Mouse (Mus musculus) retina, postnatal 1 day (tissue): ENCODE data around the gene Ppcdc.
A peak's percentile ranks its signal among the peaks of the same experiment; 100 is the strongest.

Experiments
- DNase-seq: peaks from one replicate; pipeline ENCODE4 v3.0.0-alpha.2; 2012

Ppcdc gene

DNA sequence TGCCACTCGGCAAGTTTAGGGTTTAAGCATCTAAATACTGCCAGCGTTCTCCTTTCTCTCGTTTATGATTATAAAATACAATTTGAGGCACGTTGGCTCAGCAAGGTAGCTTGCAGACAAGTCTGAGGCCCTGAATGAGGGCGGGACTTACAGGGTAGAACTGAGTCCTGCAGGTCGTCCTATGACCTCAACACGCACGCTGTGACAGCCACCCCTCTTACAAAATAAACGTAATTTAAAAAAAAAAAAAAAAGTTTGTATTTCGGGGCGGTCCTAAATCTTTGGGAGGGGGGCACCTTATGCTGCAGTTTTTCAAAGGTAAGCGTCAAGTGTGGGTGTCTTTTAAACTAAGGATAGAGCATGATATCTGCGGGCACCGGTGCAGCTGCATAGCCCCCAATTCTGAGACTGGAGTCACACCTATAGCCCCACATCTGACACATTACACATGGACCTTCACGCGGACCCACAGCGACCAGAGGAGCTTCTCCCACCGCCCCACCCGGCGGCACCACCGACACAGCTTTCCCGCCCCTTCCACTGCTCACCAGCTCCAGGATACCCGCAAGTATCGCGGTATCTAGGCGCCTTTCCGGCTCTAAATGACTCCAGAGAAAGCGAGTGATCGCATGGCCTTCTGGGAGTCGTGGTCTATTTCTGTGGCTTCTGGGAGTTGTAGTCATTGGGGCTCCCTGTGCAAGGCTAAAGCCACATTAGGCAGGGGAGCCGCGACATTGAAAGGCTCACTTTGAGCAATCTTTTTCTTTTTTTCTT is at the start of gene Ppcdc:
TSS of gene Ppcdc (minus strand) at position 603 of the 774 bp plus-strand sequence.
- peak; percentile 98 for DNase-seq

DNA sequence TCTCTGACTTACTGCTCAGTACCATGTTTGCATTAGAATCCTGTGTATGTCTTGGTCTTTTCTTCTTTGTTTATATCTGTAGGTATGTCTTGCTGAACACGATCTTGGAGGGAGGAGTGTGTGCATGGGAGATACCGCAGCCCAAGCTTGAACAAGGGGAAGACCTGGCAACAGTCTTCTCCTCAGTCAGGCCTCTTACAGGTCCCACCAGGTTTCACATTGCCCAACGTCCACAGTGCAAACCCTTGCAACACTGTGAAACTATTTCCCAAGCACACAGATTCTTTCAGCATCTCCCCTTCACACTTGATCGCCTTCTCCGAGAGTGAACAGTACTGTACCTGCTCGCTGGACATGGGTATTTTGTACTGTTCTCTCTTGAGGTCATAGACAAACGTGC is 47.9 kb upstream of the Ppcdc start:
- no peak for DNase-seq

DNA sequence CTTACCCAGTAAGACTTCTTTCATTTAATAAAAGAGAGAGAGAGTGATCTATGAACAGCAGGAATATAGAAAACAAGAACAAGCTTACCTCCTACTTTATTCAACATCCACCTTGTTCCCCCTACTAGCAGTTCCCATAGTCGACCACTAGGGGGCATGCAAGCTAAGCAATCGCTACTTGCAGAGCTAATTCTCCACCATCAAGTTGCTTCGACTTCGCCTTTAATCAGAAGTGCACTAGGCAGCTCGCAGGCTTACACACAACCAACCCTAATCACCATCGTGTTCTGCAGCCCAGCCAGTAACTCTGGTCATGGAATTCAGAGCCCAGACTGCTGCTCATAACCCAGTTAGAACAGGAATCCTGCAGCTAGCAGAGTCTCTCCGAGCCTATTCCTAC is 45.9 kb upstream of the Ppcdc start:
- DNase-seq, result peak; percentile 89

DNA sequence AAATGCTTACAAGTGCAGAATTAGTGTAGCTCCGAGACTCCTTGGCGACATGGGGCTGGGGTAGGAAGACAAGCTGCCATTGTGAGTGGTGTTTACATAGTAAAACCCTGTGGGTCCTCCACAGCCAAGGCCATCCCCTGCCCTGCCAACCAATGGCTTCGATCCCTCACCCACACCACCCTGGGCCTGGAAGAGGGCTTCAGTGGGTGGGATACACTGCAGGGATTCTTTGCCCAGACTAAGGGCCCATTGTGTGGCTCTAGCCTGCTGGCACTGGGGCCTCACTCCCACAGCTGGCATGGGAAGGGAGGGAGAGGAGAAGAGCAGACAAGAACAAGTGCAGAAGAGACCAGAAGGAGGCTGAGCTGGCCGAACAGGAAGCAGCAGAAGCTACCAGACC is 29.0 kb upstream of the Ppcdc start:
- DNase-seq, result peak; percentile 43

DNA sequence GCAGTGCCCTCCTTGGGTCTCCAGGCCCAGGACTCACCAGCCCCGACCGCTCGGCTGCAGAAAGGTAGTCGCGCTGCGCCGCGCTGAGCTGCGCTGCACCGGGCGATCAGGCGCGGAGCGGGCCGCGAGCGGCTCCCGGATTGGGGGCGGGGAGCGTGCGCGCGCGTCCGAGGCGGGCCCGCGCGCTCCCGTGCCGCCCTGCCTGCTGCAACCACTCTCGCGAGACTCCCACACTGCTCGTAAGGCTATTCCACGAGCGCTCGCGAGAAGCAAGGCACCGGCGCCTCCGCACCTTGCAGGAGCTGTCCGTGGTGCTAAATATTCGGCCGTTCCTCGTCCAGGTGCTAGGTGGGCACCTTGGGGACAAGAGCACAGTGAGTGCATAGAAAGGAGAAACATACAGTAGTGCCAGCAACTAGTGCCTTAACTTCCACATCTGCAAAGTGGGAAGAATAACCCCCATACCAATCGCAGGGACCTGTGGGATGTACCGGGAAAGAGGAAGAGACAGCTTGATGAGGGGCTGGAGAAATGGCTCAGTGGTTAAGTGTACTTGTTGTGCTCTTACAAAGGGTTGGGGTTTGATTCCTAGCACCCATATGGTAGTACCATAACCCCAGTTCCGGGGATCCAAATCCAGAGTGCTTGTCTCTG is 28.1 kb upstream of the Ppcdc start, which contains the start of gene Scamp5:
TSS of gene Scamp5 (minus strand) at position 165 of the 654 bp plus-strand sequence.
- DNase-seq, result peak; percentile 96

DNA sequence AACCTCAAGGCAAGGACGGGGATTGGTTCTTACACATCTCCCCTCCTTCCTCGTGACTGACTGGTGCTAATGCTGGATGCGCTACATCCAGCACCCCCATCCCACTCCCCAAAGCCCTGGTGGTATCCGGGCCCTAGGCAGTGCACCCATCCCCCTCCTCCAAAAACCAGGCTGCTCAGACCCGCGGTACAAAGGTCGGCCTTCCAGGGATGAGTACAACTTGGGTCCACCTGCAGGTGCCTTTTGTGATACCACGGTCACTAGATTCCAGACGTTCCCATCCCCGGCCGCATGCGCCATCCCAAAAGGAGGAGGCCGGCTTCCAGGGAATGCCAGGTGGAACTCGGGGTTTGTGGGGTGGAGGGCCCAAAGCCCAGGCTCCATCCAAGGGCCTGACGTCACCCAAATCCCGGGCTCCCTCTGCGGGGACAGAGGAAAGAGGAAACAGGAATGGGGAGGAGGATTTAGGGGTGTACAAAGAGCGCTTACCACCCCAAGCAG is 27.4 kb upstream of the Ppcdc start:
- peak; percentile 62 for DNase-seq

DNA sequence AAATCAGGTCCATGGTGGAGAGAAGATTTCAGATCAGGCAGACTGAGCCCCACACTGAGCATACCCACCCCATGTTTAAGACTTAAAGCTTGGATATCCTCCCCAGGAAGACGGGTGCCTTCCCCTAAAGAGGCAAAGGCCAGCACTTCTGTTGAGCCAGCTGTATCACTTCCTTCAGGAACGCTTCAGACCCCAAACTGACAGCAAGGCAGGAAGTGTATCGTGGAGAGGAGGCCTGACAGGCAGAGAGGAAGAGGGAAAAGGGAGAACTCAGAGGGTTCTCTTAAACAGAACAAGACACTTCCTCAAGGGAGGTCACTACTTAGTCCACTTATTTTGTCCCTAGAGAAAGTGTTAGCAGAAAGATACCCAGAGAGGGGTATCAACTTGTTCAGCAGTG is 26.2 kb upstream of the Ppcdc start:
- no peak for DNase-seq

DNA sequence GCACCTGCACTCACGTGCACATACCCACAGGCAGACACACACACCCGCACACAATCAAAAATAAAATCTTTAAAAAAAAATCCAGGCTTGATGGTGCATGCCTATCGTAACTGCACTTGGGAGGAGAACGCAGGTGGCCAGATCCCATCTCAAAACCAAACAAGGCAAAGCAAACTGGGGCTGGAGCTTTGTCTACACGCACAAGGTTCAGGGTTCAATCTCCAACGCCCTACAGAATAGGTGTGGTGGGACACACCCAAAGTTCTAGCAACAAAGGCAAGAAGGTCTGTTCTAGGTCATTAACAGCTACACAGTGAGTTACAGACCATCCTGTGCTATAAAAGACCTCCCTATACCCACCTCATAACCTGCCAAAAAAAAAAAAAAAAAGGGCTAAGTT is 22.9 kb upstream of the Ppcdc start:
- no peak for DNase-seq

DNA sequence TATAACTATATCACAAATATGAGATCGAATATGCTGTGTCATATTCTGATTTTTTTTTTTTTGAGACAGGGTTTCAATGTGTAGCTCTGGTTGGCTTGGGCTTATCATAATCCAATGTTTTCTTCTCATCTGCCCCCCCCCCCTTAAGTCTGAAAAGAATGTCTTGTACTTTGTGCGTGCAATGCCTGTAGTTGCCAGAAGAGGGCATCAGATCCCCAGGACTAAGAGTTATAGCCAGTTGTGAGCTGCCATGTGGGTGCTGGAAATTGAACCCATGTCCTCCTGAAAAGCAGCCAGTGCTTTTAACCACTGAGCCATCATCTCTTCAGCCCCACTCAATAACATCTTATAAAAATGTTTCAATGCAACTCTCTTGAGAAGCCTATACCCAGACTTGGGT is 19.8 kb upstream of the Ppcdc start:
- DNase-seq, result peak; percentile 30

DNA sequence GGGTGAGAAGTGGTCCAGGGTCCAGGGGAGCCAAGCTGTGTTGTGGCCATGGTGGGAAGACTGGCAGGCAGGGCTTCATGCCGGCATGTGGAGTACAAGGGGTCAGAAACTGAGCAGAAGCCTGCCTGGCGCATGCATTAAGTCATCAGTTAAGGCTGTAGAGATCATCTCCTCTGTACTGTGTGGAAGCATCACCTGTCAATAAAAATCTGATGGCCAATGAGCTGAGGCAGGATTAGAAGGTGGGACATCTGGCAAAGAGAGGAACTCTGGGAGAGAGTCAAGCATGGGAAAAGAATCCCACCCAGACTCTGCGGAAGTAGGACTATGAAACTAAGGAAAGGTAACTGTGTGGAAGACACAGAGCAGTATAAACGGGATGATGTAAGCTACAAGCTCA is 13.6 kb upstream of the Ppcdc start:
- no peak for DNase-seq

DNA sequence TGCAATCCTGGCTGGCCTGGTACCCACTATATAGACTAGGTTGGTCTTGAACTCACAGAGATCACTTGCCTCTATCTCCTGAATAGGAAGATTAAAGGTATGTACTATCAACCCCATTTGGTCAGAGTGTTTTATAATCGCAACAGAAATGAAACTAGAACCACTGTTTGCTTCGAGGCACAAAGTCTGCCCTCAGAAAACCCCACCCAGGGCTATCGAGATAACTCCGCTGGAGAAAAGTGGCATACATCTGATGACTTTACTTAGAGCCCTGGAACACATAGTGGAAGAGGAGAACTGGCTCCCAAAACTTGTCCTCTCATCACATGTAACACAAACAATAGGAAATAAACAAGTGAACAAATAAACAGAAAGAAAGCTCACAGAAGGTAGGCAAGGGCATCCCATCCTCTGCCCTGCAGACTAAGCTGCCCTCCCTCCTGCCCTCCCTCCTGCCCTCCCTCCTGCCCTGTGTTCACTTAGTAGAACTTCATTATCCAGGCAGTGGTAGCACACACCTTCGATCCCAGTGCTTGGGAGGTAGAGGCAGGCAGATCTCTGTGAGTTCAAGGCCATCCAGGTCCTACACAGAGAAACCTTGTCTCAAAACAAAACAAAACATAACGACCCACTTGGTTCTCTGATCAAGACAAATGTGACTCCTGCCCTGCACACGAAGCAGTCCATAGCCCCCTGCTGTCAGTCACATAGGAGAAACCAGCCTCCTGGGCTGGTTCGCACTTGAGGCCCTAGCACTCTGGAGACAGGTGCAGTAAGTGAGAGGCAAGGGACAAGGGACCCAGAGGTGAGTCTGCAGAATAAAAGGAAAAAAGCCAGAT is 12.9 kb upstream of the Ppcdc start:
- DNase-seq, result no peak

DNA sequence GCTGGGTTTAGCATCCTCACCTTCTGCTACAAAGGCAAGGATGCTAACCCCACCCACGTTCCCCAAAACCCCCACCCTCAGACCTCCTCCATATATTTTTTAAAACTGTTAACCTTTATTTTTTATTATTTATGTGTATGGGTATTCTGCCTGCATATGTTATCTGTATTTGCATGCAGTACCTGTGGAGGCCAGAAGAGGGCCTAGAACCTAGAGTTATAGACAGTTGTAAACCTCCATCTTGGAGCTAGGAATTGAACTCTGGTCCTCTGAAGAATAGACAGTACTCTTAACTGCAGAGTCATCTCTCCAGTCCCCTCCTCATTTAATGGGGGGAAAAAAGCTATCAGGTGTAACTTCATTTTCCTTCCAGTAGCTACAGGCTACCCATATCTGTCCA is 9.8 kb upstream of the Ppcdc start:
- DNase-seq, result no peak

DNA sequence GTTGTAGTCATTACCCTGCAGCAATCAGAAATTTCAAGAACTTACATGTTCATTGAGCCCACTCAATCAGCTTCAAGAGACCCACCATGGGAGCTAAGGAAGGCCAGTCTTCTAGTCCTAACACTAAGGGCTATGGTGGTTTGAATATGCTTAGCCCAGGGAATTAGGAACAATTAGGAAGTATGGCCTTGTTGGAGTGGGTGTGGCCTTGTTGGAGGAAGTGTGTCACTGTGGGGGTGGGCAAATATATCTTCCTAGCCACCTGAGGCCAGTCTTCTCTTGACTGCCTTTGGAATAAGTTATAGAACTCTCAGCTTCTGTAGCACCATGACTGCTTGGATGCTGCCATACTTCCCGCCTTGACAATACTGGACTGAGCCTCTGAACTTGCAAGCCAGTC is 696 bp upstream of the Ppcdc start:
- no peak for DNase-seq

DNA sequence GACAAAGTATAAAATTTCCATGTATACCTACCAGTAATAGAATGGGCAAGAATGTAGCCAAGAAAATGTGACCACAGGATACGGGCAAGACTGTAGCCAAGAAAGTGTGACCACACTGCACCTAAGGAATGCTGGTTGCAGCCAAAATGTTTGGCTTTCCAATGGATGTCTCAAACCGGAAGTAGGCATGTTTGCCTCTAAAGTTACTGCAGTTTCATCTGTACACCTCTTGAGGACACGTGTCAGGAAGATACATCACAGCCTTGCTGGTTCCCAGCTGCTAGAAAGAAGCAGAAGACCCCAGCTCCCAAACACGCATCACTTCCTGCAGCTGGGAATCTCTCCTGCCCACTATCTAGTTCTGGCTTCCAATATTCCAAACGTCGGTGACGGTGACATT is 841 bp downstream of the Ppcdc start:
- no peak for DNase-seq

DNA sequence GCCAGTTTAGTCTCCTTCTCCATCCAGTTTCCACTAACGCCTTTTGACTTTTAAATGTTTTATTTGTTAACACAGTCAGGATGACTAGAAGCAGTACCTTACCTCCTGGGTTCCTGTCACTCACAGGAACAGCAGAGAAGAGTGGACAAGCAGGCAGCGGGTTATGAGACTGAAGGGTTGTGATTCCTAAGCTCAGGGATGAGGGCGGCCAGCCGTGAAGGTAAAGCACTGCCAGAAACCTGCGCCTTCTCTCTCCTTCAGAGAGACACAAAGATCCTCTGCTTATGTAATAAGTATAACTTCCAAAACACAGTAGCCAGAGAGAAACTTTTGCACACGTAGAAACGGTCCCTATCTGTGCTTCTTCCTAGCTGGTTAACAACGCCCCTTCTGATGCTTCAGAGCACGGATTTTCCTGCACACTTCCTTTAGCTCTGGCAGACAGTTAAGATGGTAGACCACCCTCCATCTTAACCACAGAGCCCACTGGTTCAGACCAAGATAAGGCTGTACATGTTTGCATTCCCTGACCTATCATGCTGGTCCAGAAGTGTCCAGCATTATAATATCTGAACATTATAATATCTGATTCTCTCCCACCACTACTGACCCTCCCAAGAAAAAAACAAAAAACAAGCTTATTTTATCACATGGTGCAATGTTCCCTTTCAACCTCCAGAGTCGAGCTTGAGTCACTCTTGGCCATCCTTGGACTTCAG is 1.9 kb downstream of the Ppcdc start:
- no peak for DNase-seq

DNA sequence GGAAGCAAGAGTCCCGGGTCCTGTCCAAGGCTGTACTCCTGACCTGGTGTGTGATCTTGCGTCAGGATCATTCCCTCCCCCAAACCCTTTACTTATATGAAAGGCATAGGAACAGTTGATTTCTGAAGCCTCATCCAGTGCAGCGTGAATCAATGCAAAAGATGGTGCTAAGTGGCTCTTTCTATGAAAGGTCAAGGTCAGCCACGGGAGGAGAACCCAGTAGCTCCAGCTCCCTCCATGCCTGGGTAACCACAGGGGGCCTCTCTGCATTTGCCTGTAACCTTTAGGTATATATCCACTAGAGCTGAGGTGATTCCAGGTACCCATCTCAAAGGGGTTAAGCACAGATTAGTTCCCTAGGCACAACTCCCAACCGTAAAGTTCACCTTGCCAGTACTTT is 3.8 kb downstream of the Ppcdc start:
- DNase-seq, result no peak

DNA sequence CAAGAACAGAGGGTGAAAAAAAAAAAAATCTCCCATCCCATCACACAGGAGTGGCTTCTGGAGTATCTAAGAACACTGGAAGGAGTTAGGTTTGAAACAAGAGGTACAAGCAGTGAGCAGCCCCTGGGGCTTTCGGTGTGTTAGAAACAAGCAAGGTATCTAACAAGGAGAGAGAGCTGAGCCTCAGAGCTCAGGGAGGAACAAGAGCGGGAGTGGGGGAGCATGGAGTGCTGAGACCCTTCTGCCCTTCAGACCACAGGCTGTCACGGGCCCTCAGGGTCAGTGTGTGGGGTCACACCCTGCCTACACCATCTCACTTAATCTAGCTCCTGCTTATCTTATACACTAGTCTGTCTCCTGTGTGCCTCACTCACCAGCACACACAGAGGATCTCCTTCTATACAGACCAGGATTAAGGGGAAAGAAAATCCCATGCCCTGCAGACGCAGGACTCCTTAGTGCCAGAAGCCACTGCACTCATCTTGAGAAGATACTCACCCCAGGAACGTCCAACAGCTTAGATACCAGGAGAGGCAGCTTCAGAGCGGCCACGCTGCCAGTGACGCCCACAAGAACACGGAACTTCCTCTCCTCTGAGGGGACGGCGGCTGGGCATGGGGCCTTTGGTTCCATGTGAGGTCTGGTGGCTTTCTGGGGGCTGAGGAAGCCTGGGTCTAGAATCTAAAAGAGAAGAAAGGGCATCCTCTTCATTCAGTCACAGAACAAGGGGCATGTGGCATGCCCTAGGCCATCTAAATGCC is 5.3 kb downstream of the Ppcdc start:
- no peak for DNase-seq

DNA sequence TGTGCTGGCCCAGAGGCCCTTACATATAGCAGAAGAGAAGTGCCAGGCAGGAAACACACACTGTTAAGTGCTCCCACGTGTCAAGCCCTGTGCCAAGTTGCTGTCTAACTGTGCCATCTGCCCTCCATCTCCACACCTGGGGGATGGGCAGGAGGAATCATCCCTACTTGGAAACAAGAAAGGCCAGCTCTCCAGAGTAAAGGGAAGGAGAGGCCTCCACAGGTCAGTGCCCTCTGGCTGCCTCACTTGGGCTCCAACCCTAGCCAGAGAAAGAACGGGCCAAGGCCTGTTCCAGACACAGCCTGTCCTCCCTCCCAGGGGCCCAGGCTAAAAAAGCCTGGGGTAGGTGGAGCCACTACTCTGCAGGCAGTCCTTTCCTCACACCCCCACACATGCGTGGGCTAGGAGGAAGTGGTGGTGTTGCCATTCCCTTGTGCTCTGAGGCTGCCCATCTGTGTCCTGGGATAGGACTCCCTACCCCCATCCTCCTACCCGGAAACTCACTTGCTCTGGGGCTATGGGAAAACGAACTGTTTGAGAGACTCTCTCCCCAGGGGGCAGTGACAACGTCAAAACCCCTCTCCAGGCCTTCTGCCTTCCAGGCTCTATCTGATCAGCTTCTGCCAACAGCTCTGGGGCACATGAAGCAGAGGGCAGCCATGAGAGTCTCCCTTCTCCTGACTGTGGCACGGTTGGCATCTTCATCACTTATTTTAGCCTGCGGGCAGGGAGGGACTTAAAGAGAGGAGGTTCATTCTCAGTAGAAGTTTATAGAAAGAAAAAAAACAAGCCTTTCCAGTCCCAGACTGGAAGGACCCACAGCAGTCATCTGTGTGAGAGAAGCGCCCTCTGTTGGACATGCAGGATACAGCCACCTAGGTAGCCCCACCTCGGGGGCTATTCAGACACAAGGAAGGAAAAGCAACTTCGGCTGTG is 6.6 kb downstream of the Ppcdc start:
- DNase-seq, result peak; percentile 80

DNA sequence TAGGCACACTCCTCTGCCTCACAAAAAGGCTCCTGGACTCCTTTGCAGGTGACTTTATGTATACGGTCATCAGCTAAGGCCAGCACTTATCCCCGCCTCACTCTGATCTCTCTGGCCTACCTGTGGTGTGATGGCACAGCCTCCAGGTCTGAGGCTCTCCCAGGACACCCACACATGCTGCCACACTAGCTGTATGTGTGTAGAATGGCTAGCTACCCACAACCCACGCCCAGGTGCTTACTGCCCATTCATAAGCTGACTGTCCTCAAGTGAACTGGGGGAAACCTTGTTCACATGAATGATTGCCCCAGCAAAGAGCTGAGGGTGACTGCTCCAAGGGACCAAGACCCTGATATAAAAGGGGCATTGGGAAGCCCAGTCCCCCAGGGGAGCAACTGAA is 7.4 kb downstream of the Ppcdc start:
- no peak for DNase-seq

DNA sequence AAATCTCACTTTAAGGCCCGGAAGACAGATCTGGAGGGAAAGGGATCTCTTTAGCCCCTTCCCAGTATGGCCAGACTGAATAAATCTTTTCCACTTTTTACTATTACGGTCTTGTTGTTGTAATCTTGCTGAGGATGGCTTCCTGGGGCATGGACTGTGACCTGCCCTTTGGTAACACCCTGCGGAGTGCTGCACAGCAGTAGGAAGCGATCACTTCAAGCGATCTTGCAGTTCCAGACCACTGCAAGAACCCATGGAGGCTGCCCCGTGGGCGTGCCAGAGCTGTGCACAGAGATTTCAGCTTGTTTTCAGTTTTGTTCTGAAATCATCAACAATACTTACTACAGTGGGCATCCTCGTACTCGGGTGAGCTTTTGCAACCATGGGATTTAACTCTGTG is 8.7 kb downstream of the Ppcdc start:
- DNase-seq, result no peak

DNA sequence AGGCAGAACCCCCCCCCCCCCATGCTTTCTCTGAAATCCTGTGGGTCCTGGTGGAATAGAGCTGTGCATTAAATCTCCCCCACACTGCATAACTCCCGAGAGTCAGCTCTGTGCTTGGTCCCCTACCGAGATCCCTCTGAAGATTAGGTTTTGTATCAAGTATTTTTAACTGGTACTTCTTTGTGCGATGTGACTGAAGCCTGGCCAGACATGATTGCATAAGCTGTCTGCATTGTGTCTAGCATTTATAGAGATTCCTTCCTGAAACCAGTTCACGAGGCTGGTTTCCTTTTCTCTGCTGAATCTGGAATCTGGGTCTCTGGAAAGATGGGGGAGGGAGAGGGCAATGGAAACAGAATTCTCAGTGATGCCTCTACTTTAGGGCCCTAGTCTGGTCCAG is 11.5 kb downstream of the Ppcdc start:
- DNase-seq, result no peak
